In genomic region chr10:69562931-69563330, GRCm38 (mm10) we compare ENCODE assay signal across 20 mouse cellular contexts.
DNase-seq lines count a peak whose midpoint lies in the region; ATAC-seq and TF ChIP-seq lines count a peak whose summit lies in the region.
"Had no signal": no experiment of that assay in that cellular context is flagged by ENCODE, and none has a peak within 500 bp of the region (broad histone marks: within the 10 kb centered on the region; RNA-seq: fewer than 3 reads in every experiment).

No protein-coding gene starts in this region.

- intact Hi-C loops in heart, postnatal 14 days (cut with DNase I): no loop called here

- DNase-seq in forebrain, embryonic 11.5 days (ENCODE audit: low spot score): no peak
- no peak for DNase-seq in heart, postnatal 14 days
- DNase-seq in midbrain, postnatal 0 days (ENCODE audit: low spot score): no peak
- DNase-seq: adrenal gland, postnatal 10 days; cerebellum, adult 11 months; cerebellum, adult 8-10 months; cerebellum, postnatal 14 days; embryo, embryonic 11 days; gastrocnemius, postnatal 10 days; heart, adult 2 months; kidney, adult 18-20 months had no signal

- H3K27me3 ChIP-seq in forebrain, embryonic 15.5 days: no peaks in the 10 kb centered on the region
- no peaks in the 10 kb centered on the region for H3K27me3 ChIP-seq in forebrain, embryonic 11.5 days (ENCODE audit: control insufficient read depth, insufficient read depth, low read length)
- no peaks in the 10 kb centered on the region for H3K27me3 ChIP-seq in heart, embryonic 14.5 days (ENCODE audit: control insufficient read depth, insufficient read depth, low read length)
- H3K27me3 ChIP-seq in hindbrain, embryonic 16.5 days (replicated peaks; ENCODE audit: control insufficient read depth, insufficient read depth, low read length): no peaks in the 10 kb centered on the region
- no peaks in the 10 kb centered on the region for H3K27me3 ChIP-seq in hindbrain, embryonic 12.5 days
- H3K27me3 ChIP-seq in midbrain, embryonic 16.5 days (ENCODE audit: control insufficient read depth, insufficient read depth, low read depth, low read length): no peaks in the 10 kb centered on the region
- H3K27me3 ChIP-seq in midbrain, postnatal 0 days (ENCODE audit: insufficient read depth, low read length): no peaks in the 10 kb centered on the region
- H3K27me3 ChIP-seq: embryonic facial prominence, embryonic 13.5 days; heart, embryonic 13.5 days; intestine, embryonic 15.5 days had no signal

- H3K9ac ChIP-seq in forebrain, embryonic 15.5 days (replicated peaks): no peak overlapping the region
- no peak overlapping the region for H3K9ac ChIP-seq in forebrain, embryonic 11.5 days (ENCODE audit: low read length)
- H3K9ac ChIP-seq in heart, embryonic 14.5 days (ENCODE audit: low read length): no peak overlapping the region
- H3K9ac ChIP-seq in hindbrain, embryonic 16.5 days (ENCODE audit: low read depth, low read length): no peak overlapping the region
- H3K9ac ChIP-seq in hindbrain, embryonic 12.5 days: no peak overlapping the region
- no peak overlapping the region for H3K9ac ChIP-seq in midbrain, embryonic 16.5 days (ENCODE audit: low read depth, low read length)
- H3K9ac ChIP-seq in midbrain, postnatal 0 days (replicated peaks; ENCODE audit: low read length, poor library complexity, severe bottlenecking): no peak overlapping the region
- H3K9ac ChIP-seq: embryonic facial prominence, embryonic 13.5 days; intestine, embryonic 15.5 days had no signal

- WGBS in forebrain, embryonic 15.5 days: 82% methylated on average over 4 of the region's 4 CpGs
- 76% methylated on average over 4 of the region's 4 CpGs for WGBS in forebrain, embryonic 11.5 days
- WGBS in heart, embryonic 14.5 days: 95% methylated on average over 3 of the region's 4 CpGs
- 96% methylated on average over 3 of the region's 4 CpGs for WGBS in hindbrain, embryonic 16.5 days
- WGBS in hindbrain, embryonic 12.5 days: 80% methylated on average over 3 of the region's 4 CpGs
- 93% methylated on average over 3 of the region's 4 CpGs for WGBS in midbrain, embryonic 16.5 days
- 82% methylated on average over 4 of the region's 4 CpGs for WGBS in midbrain, postnatal 0 days

- no peaks in the 10 kb centered on the region for H3K4me1 ChIP-seq in forebrain, embryonic 15.5 days
- no peaks in the 10 kb centered on the region for H3K4me1 ChIP-seq in forebrain, embryonic 11.5 days (replicated peaks; ENCODE audit: control insufficient read depth, insufficient read depth, low read length)
- H3K4me1 ChIP-seq in heart, embryonic 14.5 days (ENCODE audit: control insufficient read depth in 2 of 2, insufficient read depth in 2 of 2, low read length in 2 of 2): peaks cover 8 to 23% of the 10 kb centered on the region in 2 experiments
- no peaks in the 10 kb centered on the region; the same call in 1 of the 2 replicates for H3K4me1 ChIP-seq in hindbrain, embryonic 16.5 days (ENCODE audit: control insufficient read depth, insufficient read depth, low read depth, low read length)
- peaks cover 2% of the 10 kb centered on the region; the same call in 1 of the 2 replicates for H3K4me1 ChIP-seq in hindbrain, embryonic 12.5 days
- peaks cover 5% of the 10 kb centered on the region; the same call in 1 of the 2 replicates for H3K4me1 ChIP-seq in midbrain, embryonic 16.5 days (ENCODE audit: control insufficient read depth, insufficient read depth, low read length)
- H3K4me1 ChIP-seq in midbrain, postnatal 0 days (ENCODE audit: insufficient read depth, low read length): no peaks in the 10 kb centered on the region
- H3K4me1 ChIP-seq: embryonic facial prominence, embryonic 13.5 days; intestine, embryonic 15.5 days had no signal

- ATAC-seq in forebrain, embryonic 15.5 days (replicated peaks): peak; percentile 61
- no peak for ATAC-seq in forebrain, embryonic 11.5 days (replicated peaks; ENCODE audit: low FRiP score)
- ATAC-seq in heart, embryonic 14.5 days (ENCODE audit: insufficient number of reproducible peaks, insufficient read depth, low FRiP score, low read depth): peak; percentile 15; the same call in 1 of the 2 replicates
- peak; percentile 50; the same call in 1 of the 2 replicates for ATAC-seq in hindbrain, embryonic 16.5 days
- ATAC-seq in hindbrain, embryonic 12.5 days (ENCODE audit: low FRiP score): no peak
- ATAC-seq in midbrain, embryonic 16.5 days: peak; percentile 55; the same call in 1 of the 2 replicates
- no peak for ATAC-seq in midbrain, postnatal 0 days (ENCODE audit: low FRiP score)
- ATAC-seq: forebrain, embryonic 14.5 days; intestine, embryonic 15.5 days had no signal

- no peaks in the 10 kb centered on the region for H3K36me3 ChIP-seq in forebrain, embryonic 15.5 days
- H3K36me3 ChIP-seq in forebrain, embryonic 11.5 days (ENCODE audit: control insufficient read depth, insufficient read depth, low read length): no peaks in the 10 kb centered on the region
- no peaks in the 10 kb centered on the region for H3K36me3 ChIP-seq in heart, embryonic 14.5 days (ENCODE audit: control insufficient read depth, insufficient read depth, low read length)
- H3K36me3 ChIP-seq in hindbrain, embryonic 16.5 days (ENCODE audit: control insufficient read depth, insufficient read depth, low read length): no peaks in the 10 kb centered on the region
- H3K36me3 ChIP-seq in hindbrain, embryonic 12.5 days: no peaks in the 10 kb centered on the region
- H3K36me3 ChIP-seq in midbrain, embryonic 16.5 days (ENCODE audit: control insufficient read depth, insufficient read depth, low read length): no peaks in the 10 kb centered on the region
- H3K36me3 ChIP-seq in midbrain, postnatal 0 days (ENCODE audit: insufficient read depth, low read length): no peaks in the 10 kb centered on the region
- H3K36me3 ChIP-seq: embryonic facial prominence, embryonic 13.5 days; heart, embryonic 13.5 days; intestine, embryonic 15.5 days had no signal

- H3K4me3 ChIP-seq in forebrain, embryonic 15.5 days: no peak overlapping the region
- no peak overlapping the region for H3K4me3 ChIP-seq in forebrain, embryonic 11.5 days (ENCODE audit: low read depth, low read length)
- H3K4me3 ChIP-seq in heart, embryonic 14.5 days (ENCODE audit: control insufficient read depth in 1 of 2, insufficient read depth in 1 of 2, low read depth in 1 of 2, low read length in 2 of 2): no peak overlapping the region
- no peak overlapping the region for H3K4me3 ChIP-seq in hindbrain, embryonic 16.5 days (ENCODE audit: low read length)
- H3K4me3 ChIP-seq in hindbrain, embryonic 12.5 days: no peak overlapping the region
- H3K4me3 ChIP-seq in midbrain, embryonic 16.5 days (ENCODE audit: low read depth, low read length): no peak overlapping the region
- H3K4me3 ChIP-seq in midbrain, postnatal 0 days (ENCODE audit: low read depth, low read length): no peak overlapping the region
- H3K4me3 ChIP-seq: embryonic facial prominence, embryonic 13.5 days; heart, adult 2 months; heart, embryonic 13.5 days; intestine, embryonic 15.5 days had no signal

- no peak for TF ChIP-seq CTCF in midbrain, postnatal 0 days (IDR thresholded peaks at IDR 0.05)

- H3K4me2 ChIP-seq in forebrain, embryonic 15.5 days (replicated peaks): no peak overlapping the region
- no peak overlapping the region for H3K4me2 ChIP-seq in forebrain, embryonic 11.5 days (ENCODE audit: low read depth, low read length, severe bottlenecking)
- no peak overlapping the region for H3K4me2 ChIP-seq in heart, embryonic 14.5 days (ENCODE audit: low read length)
- no peak overlapping the region for H3K4me2 ChIP-seq in hindbrain, embryonic 16.5 days (ENCODE audit: low read length)
- no peak overlapping the region for H3K4me2 ChIP-seq in hindbrain, embryonic 12.5 days (replicated peaks)
- no peak overlapping the region for H3K4me2 ChIP-seq in midbrain, embryonic 16.5 days (ENCODE audit: low read length)
- no peak overlapping the region for H3K4me2 ChIP-seq in midbrain, postnatal 0 days (ENCODE audit: low read depth, low read length, poor library complexity, severe bottlenecking)
- H3K4me2 ChIP-seq: embryonic facial prominence, embryonic 13.5 days; heart, embryonic 13.5 days; intestine, embryonic 15.5 days had no signal

- no peak overlapping the region for H3K27ac ChIP-seq in forebrain, embryonic 15.5 days (replicated peaks)
- no peak overlapping the region for H3K27ac ChIP-seq in forebrain, embryonic 11.5 days (ENCODE audit: low read depth, low read length)
- H3K27ac ChIP-seq in heart, embryonic 14.5 days (replicated peaks in 1 of 2; ENCODE audit: control insufficient read depth in 1 of 2, insufficient read depth in 1 of 2, low read depth in 2 of 2, low read length in 2 of 2): no peak overlapping the region
- no peak overlapping the region for H3K27ac ChIP-seq in hindbrain, embryonic 16.5 days (ENCODE audit: low read depth, low read length)
- no peak overlapping the region for H3K27ac ChIP-seq in hindbrain, embryonic 12.5 days
- no peak overlapping the region for H3K27ac ChIP-seq in midbrain, embryonic 16.5 days (ENCODE audit: low read length)
- no peak overlapping the region for H3K27ac ChIP-seq in midbrain, postnatal 0 days (ENCODE audit: low read depth, low read length)
- H3K27ac ChIP-seq: embryonic facial prominence, embryonic 13.5 days; heart, adult 2 months; intestine, embryonic 15.5 days had no signal

- H3K9me3 ChIP-seq in forebrain, embryonic 15.5 days: no peaks in the 10 kb centered on the region
- no peaks in the 10 kb centered on the region for H3K9me3 ChIP-seq in forebrain, embryonic 11.5 days (ENCODE audit: control insufficient read depth, low read length)
- H3K9me3 ChIP-seq in heart, embryonic 14.5 days (ENCODE audit: control insufficient read depth, low read length): no peaks in the 10 kb centered on the region
- no peaks in the 10 kb centered on the region for H3K9me3 ChIP-seq in hindbrain, embryonic 16.5 days (ENCODE audit: control insufficient read depth, low read length)
- H3K9me3 ChIP-seq in hindbrain, embryonic 12.5 days (replicated peaks): no peaks in the 10 kb centered on the region
- no peaks in the 10 kb centered on the region for H3K9me3 ChIP-seq in midbrain, embryonic 16.5 days (replicated peaks; ENCODE audit: control insufficient read depth, low read length, poor library complexity, severe bottlenecking)
- no peaks in the 10 kb centered on the region for H3K9me3 ChIP-seq in midbrain, postnatal 0 days (ENCODE audit: low read length)
- H3K9me3 ChIP-seq: embryonic facial prominence, embryonic 13.5 days; heart, embryonic 13.5 days; intestine, embryonic 15.5 days had no signal

Comparison
In these comparisons a context has a peak if more than half of its experiments do, and no peak if none do; other contexts are left out.
1. ATAC-seq: peak in forebrain, embryonic 15.5 days (single experiment), heart, embryonic 14.5 days (single experiment), hindbrain, embryonic 16.5 days (single experiment) and midbrain, embryonic 16.5 days (single experiment); none in forebrain, embryonic 11.5 days (single experiment), hindbrain, embryonic 12.5 days (single experiment) and midbrain, postnatal 0 days (single experiment).